8 mouse cellular contexts compared by ENCODE assay signal in the genomic region with DNA sequence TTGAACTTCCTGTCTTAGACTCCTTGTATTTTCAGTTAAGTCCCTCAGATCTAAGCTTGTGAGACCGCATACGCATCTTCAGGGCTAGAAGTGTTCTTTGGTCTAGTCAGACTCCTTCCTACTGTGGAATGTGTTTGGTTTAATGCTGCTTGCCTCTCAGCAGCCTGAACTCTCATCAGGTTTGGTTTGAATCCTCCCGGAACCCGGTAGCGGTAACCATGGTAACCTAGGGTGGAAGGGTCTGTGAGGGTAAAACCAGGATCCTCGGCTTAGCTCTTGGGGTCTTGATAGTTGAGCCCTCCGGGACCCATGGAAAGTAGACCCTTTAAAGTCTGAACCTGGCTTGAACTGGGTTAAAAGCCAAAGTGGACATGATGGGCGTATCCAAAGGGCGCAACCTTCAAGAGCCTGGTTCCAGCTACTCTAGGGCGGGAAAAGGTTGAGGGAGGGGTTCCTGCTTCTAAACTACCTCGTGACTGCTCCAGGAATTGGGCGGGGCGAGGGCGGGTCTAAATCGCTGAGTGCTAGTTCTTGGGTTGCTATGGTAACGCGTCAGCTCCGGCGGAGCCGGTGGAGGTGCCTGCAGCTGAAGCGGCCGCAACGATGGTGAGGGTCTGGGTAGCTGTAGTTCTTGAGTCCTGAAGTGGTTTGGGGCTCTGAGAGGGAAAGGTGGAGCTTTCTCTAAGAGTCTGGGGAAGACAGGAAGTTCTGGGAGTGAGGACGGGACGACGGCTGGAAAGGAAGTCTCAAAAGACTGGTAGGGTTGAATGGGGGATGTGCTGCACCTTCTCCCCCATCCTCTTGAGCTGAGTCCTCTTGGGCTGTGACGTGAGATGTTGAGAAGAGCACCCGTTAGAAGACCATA. TPM values are rescaled to one million over a fixed set of nuclear protein-coding genes. Genes with fewer than 3 reads are reported as not detected.
DNase-seq lines count a peak whose midpoint lies in the region; ATAC-seq and TF ChIP-seq lines count a peak whose summit lies in the region.

Gene Cfap45 (plus strand): TSS at position 226 of the 865 bp plus-strand sequence.

- H3K4me2 ChIP-seq in neural tube, embryonic 14.5 days (ENCODE audit: low read depth, low read length), result peak within 1 kb of the TSS; percentile 59

- H3K36me3 ChIP-seq in neural tube, embryonic 14.5 days (ENCODE audit: control insufficient read depth, insufficient read depth, low read length), result no peaks in the 10 kb centered on the region

- H3K27me3 ChIP-seq in neural tube, embryonic 14.5 days (ENCODE audit: control insufficient read depth, insufficient read depth, low read length), result no peaks in the 10 kb centered on the region

- peaks cover 16% of the 10 kb centered on the region for H3K4me1 ChIP-seq in lung, adult 2 months (ENCODE audit: control insufficient read depth, insufficient read depth, low read length)
- 0 out of 2 replicates have a peak, but pooled peaks cover 4% of the 10 kb centered on the region for H3K4me1 ChIP-seq in neural tube, embryonic 14.5 days (ENCODE audit: control insufficient read depth, insufficient read depth, low read length)

- peak; percentile 92 for DNase-seq in CD4-positive, CD25-positive, alpha-beta regulatory T cell, adult 2 months (ENCODE audit: low read depth, low spot score)
- peak; percentile 38 to 59 for DNase-seq in adrenal gland, postnatal 4 days (ENCODE audit: low spot score in 2 of 2)
- DNase-seq in layer of hippocampus, adult 8-10 months (ENCODE audit: low spot score in 2 of 2), result peak; percentile 68 to 70
- peak; percentile 82 for DNase-seq in lung, adult 2 months
- DNase-seq in thymus, adult 18-20 months, result peak; percentile 85 to 91

- TF ChIP-seq POLR2A in lung, adult 2 months (IDR thresholded peaks at IDR 0.05; ENCODE audit: borderline replicate concordance, extremely low read depth, low read depth, low read length), result no peak

- peak within 1 kb of the TSS; percentile 45 for H3K4me3 ChIP-seq in lung, adult 2 months (replicated peaks; ENCODE audit: extremely low read depth, low read depth, low read length)
- H3K4me3 ChIP-seq in neural tube, embryonic 14.5 days (ENCODE audit: low read depth, low read length), result peak within 1 kb of the TSS; percentile 23

- WGBS in lung, adult 2 months, result 3% methylated on average over 28 of the region's 28 CpGs
- 4% methylated on average over 28 of the region's 28 CpGs for WGBS in neural tube, embryonic 14.5 days

- peak; percentile 95 for ATAC-seq in frontal cortex, adult (ENCODE audit: low TSS enrichment)
- peak; percentile 51 to 59 for ATAC-seq in hematopoietic stem cell, adult 5-6 weeks (replicated peaks in 1 of 2; ENCODE audit: insufficient read depth in 1 of 2, low FRiP score in 2 of 2, low TSS enrichment in 1 of 2, low read depth in 1 of 2, poor library complexity in 2 of 2, severe bottlenecking in 2 of 2)
- ATAC-seq in neural tube, embryonic 14.5 days (ENCODE audit: low read depth), result peak; percentile 91

- H3K9ac ChIP-seq in neural tube, embryonic 14.5 days (replicated peaks; ENCODE audit: low read depth, low read length), result no peak within 1 kb of the TSS

- H3K9me3 ChIP-seq in neural tube, embryonic 14.5 days (ENCODE audit: control insufficient read depth, low read length), result no peaks in the 10 kb centered on the region

- no peak within 1 kb of the TSS for H3K27ac ChIP-seq in neural tube, embryonic 14.5 days (ENCODE audit: low read depth, low read length)

- no peak for TF ChIP-seq CTCF in lung, adult 2 months (IDR thresholded peaks at IDR 0.05; ENCODE audit: insufficient read depth, low read length)

RNA-seq across cellular contexts. Expression of gene Cfap45, which starts in this region (rescaled TPM):
- total RNA-seq in adrenal gland, postnatal 4 days (2021), result 1 to 10 TPM; 2.0 to 2.1 TPM
- 1.2 and 2.9 TPM in 2 replicates for total RNA-seq in hematopoietic stem cell, adult 5-6 weeks (2017)
- total RNA-seq in layer of hippocampus, adult 8-10 months (2022), result 1 to 10 TPM; 4.7 to 7.4 (median 5.6) TPM
- polyA plus RNA-seq in lung, adult 2 months (2012; rRNA removed), result 7.1 and 7.3 TPM in 2 replicates
- polyA plus RNA-seq in neural tube, embryonic 14.5 days (2014; fragmentation: Nextera tagmentation; extraction: Ambion mirVana), result 3.1 and 3.5 TPM in 2 replicates
